Mouse (Mus musculus): ENCODE data around the gene Zdhhc14. TPM values are rescaled to one million over a fixed set of nuclear protein-coding genes. Genes with fewer than 3 reads are reported as not detected.
A peak's percentile ranks its signal among the peaks of the same experiment; 100 is the strongest.

The Zdhhc14 gene
- polyA plus RNA-seq, 1 experiment from 2014 or later = 13.4 TPM

- H3K4me1 ChIP-seq = 0 out of 2 replicates have a peak, but pooled peaks cover 6% of the 10 kb centered on the region
- no peak overlapping the region for H3K4me3 ChIP-seq (replicated peaks)
- H3K27ac ChIP-seq (replicated peaks) = no peak overlapping the region
- H3K4me2 ChIP-seq = no peak overlapping the region
- no peaks in the 10 kb centered on the region for H3K36me3 ChIP-seq
- ATAC-seq (ENCODE audit: low FRiP score) = peak; percentile 8; the same call in 1 of the 2 replicates
- 56% methylated on average over 6 of the region's 6 CpGs for WGBS
- no peaks in the 10 kb centered on the region for H3K9me3 ChIP-seq (replicated peaks)
- no peaks in the 10 kb centered on the region for H3K27me3 ChIP-seq (replicated peaks)
- no peak overlapping the region for H3K9ac ChIP-seq (replicated peaks)
Observed at GRCm38 (mm10) chr17:5591604-5592209, 99.3 kb downstream of the Zdhhc14 start.

- WGBS = 93% methylated on average over 2 of the region's 2 CpGs
- Histone ChIP-seq H3K9me3 (replicated peaks) (no peaks in the 10 kb centered on the region), H3K27me3 (replicated peaks) (no peaks in the 10 kb centered on the region), H3K36me3 (no peaks in the 10 kb centered on the region), H3K27ac (replicated peaks) (no peak overlapping the region), H3K4me2 (no peak overlapping the region), H3K9ac (replicated peaks) (no peak overlapping the region), H3K4me1 (0 out of 2 replicates have a peak, but pooled peaks cover 6% of the 10 kb centered on the region), H3K4me3 (replicated peaks) (no peak overlapping the region)
- ATAC-seq (ENCODE audit: low FRiP score) = no peak
Observed at GRCm38 (mm10) chr17:5593071-5593470, 100.7 kb downstream of the Zdhhc14 start.

- H3K27me3 ChIP-seq (replicated peaks) = no peaks in the 10 kb centered on the region
- no peak overlapping the region for H3K4me3 ChIP-seq (replicated peaks)
- H3K36me3 ChIP-seq = no peaks in the 10 kb centered on the region
- H3K9me3 ChIP-seq (replicated peaks) = no peaks in the 10 kb centered on the region
- 58% methylated on average over 5 of the region's 5 CpGs for WGBS
- no peak overlapping the region for H3K27ac ChIP-seq (replicated peaks)
- H3K4me1 ChIP-seq = 0 out of 2 replicates have a peak, but pooled peaks cover 13% of the 10 kb centered on the region
- H3K9ac ChIP-seq (replicated peaks) = no peak overlapping the region
- ATAC-seq (ENCODE audit: low FRiP score) = no peak
- H3K4me2 ChIP-seq = no peak overlapping the region
Observed at GRCm38 (mm10) chr17:5595068-5595467, 102.7 kb downstream of the Zdhhc14 start.

GRCm38 (mm10) chr17:5596490-5596889 is 104.1 kb downstream of the Zdhhc14 start:
- Histone ChIP-seq H3K4me2 (no peak overlapping the region), H3K27me3 (replicated peaks) (no peaks in the 10 kb centered on the region), H3K9me3 (replicated peaks) (no peaks in the 10 kb centered on the region), H3K4me3 (replicated peaks) (no peak overlapping the region), H3K9ac (replicated peaks) (no peak overlapping the region), H3K27ac (replicated peaks) (no peak overlapping the region), H3K4me1 (0 out of 2 replicates have a peak, but pooled peaks cover 11% of the 10 kb centered on the region), H3K36me3 (no peaks in the 10 kb centered on the region)
- 72% methylated on average over 3 of the region's 3 CpGs for WGBS
- ATAC-seq (ENCODE audit: low FRiP score) = no peak

- Histone ChIP-seq H3K9ac (replicated peaks) (no peak overlapping the region), H3K36me3 (no peaks in the 10 kb centered on the region), H3K27ac (replicated peaks) (no peak overlapping the region), H3K4me2 (no peak overlapping the region), H3K9me3 (replicated peaks) (no peaks in the 10 kb centered on the region), H3K4me3 (replicated peaks) (no peak overlapping the region), H3K27me3 (replicated peaks) (no peaks in the 10 kb centered on the region), H3K4me1 (0 out of 2 replicates have a peak, but pooled peaks cover 8% of the 10 kb centered on the region)
- WGBS = 64% methylated on average over 4 of the region's 4 CpGs
- no peak for ATAC-seq (ENCODE audit: low FRiP score)
Observed at GRCm38 (mm10) chr17:5598999-5599398, 106.6 kb downstream of the Zdhhc14 start.

GRCm38 (mm10) chr17:5600505-5601027 is 108.2 kb downstream of the Zdhhc14 start:
- Histone ChIP-seq H3K4me2 (no peak overlapping the region), H3K36me3 (no peaks in the 10 kb centered on the region), H3K9ac (replicated peaks) (no peak overlapping the region), H3K4me3 (replicated peaks) (no peak overlapping the region), H3K27ac (replicated peaks) (no peak overlapping the region), H3K9me3 (replicated peaks) (no peaks in the 10 kb centered on the region), H3K27me3 (replicated peaks) (no peaks in the 10 kb centered on the region), H3K4me1 (0 out of 2 replicates have a peak, but pooled peaks cover 14% of the 10 kb centered on the region)
- no peak for ATAC-seq (ENCODE audit: low FRiP score)
- WGBS = 85% methylated on average over 8 of the region's 8 CpGs

GRCm38 (mm10) chr17:5601953-5602352 is 109.6 kb downstream of the Zdhhc14 start:
- WGBS = 89% methylated on average over 6 of the region's 6 CpGs
- no peak overlapping the region for H3K27ac ChIP-seq (replicated peaks)
- ATAC-seq (ENCODE audit: low FRiP score) = no peak
- no peak overlapping the region for H3K9ac ChIP-seq (replicated peaks)
- H3K4me3 ChIP-seq (replicated peaks) = no peak overlapping the region
- no peaks in the 10 kb centered on the region for H3K27me3 ChIP-seq (replicated peaks)
- H3K9me3 ChIP-seq (replicated peaks) = no peaks in the 10 kb centered on the region
- no peak overlapping the region for H3K4me2 ChIP-seq
- peaks cover 19% of the 10 kb centered on the region for H3K4me1 ChIP-seq
- no peaks in the 10 kb centered on the region for H3K36me3 ChIP-seq

GRCm38 (mm10) chr17:5606151-5606591 is 113.8 kb downstream of the Zdhhc14 start:
- H3K9me3 ChIP-seq (replicated peaks) = no peaks in the 10 kb centered on the region
- no peak for ATAC-seq (ENCODE audit: low FRiP score)
- WGBS = 55% methylated on average over 8 of the region's 8 CpGs
- H3K27me3 ChIP-seq (replicated peaks) = no peaks in the 10 kb centered on the region
- no peak overlapping the region for H3K4me2 ChIP-seq
- H3K36me3 ChIP-seq = no peaks in the 10 kb centered on the region
- no peak overlapping the region; the same call in 1 of the 2 replicates for H3K27ac ChIP-seq (replicated peaks)
- H3K4me1 ChIP-seq = peaks cover 12% of the 10 kb centered on the region
- H3K9ac ChIP-seq (replicated peaks) = no peak overlapping the region
- H3K4me3 ChIP-seq (replicated peaks) = no peak overlapping the region

GRCm38 (mm10) chr17:5607352-5607751 is 115.0 kb downstream of the Zdhhc14 start:
- no peak overlapping the region for H3K27ac ChIP-seq (replicated peaks)
- peaks cover 12% of the 10 kb centered on the region for H3K4me1 ChIP-seq
- H3K27me3 ChIP-seq (replicated peaks) = no peaks in the 10 kb centered on the region
- no peaks in the 10 kb centered on the region for H3K36me3 ChIP-seq
- H3K9ac ChIP-seq (replicated peaks) = no peak overlapping the region
- ATAC-seq (ENCODE audit: low FRiP score) = no peak
- H3K4me2 ChIP-seq = no peak overlapping the region
- no peaks in the 10 kb centered on the region for H3K9me3 ChIP-seq (replicated peaks)
- 65% methylated on average over 7 of the region's 7 CpGs for WGBS
- H3K4me3 ChIP-seq (replicated peaks) = no peak overlapping the region

- H3K27ac ChIP-seq (replicated peaks) = no peak overlapping the region
- 87% methylated on average over 4 of the region's 4 CpGs for WGBS
- no peak overlapping the region for H3K9ac ChIP-seq (replicated peaks)
- peaks cover 15% of the 10 kb centered on the region for H3K4me1 ChIP-seq
- ATAC-seq (ENCODE audit: low FRiP score) = no peak
- no peaks in the 10 kb centered on the region for H3K9me3 ChIP-seq (replicated peaks)
- H3K4me2 ChIP-seq = no peak overlapping the region
- no peaks in the 10 kb centered on the region for H3K36me3 ChIP-seq
- no peak overlapping the region for H3K4me3 ChIP-seq (replicated peaks)
- no peaks in the 10 kb centered on the region for H3K27me3 ChIP-seq (replicated peaks)
Observed at GRCm38 (mm10) chr17:5609875-5610552, 117.7 kb downstream of the Zdhhc14 start.

- Histone ChIP-seq H3K9ac (replicated peaks) (no peak overlapping the region), H3K4me1 (0 out of 2 replicates have a peak, but pooled peaks cover 4% of the 10 kb centered on the region), H3K27ac (replicated peaks) (no peak overlapping the region), H3K27me3 (replicated peaks) (no peaks in the 10 kb centered on the region), H3K36me3 (no peaks in the 10 kb centered on the region), H3K4me2 (no peak overlapping the region), H3K9me3 (replicated peaks) (no peaks in the 10 kb centered on the region), H3K4me3 (replicated peaks) (no peak overlapping the region)
- 65% methylated on average over 4 of the region's 4 CpGs for WGBS
- no peak for ATAC-seq (ENCODE audit: low FRiP score)
Observed at GRCm38 (mm10) chr17:5612236-5612635, 119.9 kb downstream of the Zdhhc14 start.
